Comparison of ENCODE assay signal across 23 mouse cellular contexts in genomic region chr10:60716449-60716848, GRCm38 (mm10). TPM values are rescaled to one million over a fixed set of nuclear protein-coding genes. Genes with fewer than 3 reads are reported as not detected.
DNase-seq lines count a peak whose midpoint lies in the region; ATAC-seq and TF ChIP-seq lines count a peak whose summit lies in the region.
"Had no signal": no experiment of that assay in that cellular context is flagged by ENCODE, and none has a peak within 500 bp of the region (broad histone marks: within the 10 kb centered on the region; RNA-seq: fewer than 3 reads in every experiment).

No protein-coding gene starts in this region.

- peaks cover 7% of the 10 kb centered on the region for H3K4me1 ChIP-seq in kidney, adult 2 months (ENCODE audit: control insufficient read depth, insufficient read depth, low read length)
- H3K4me1 ChIP-seq in kidney, postnatal 0 days (replicated peaks; ENCODE audit: insufficient read depth, low read length): no peaks in the 10 kb centered on the region
- H3K4me1 ChIP-seq in kidney, embryonic 15.5 days: no peaks in the 10 kb centered on the region
- H3K4me1 ChIP-seq in liver, embryonic 14.5 days (replicated peaks; ENCODE audit: control insufficient read depth in 2 of 2, insufficient read depth in 2 of 2, low read length in 1 of 2): no peaks in the 10 kb centered on the region
- H3K4me1 ChIP-seq: embryonic facial prominence, embryonic 12.5 days; embryonic facial prominence, embryonic 15.5 days had no signal

- ATAC-seq in kidney, postnatal 0 days (replicated peaks; ENCODE audit: low FRiP score, low read depth): 0 out of 2 replicates have a peak, but pooled peaks have one; percentile 52
- no peak for ATAC-seq in kidney, embryonic 15.5 days (replicated peaks; ENCODE audit: low FRiP score)
- ATAC-seq in liver, embryonic 14.5 days (ENCODE audit: insufficient read depth): 0 out of 2 replicates have a peak, but pooled peaks have one; percentile 23
- ATAC-seq: CD4-positive, CD25-positive, alpha-beta regulatory T cell, adult 4 months; forebrain, embryonic 14.5 days; forebrain, postnatal 0 days had no signal

- no peaks in the 10 kb centered on the region for H3K9me3 ChIP-seq in kidney, postnatal 0 days (replicated peaks; ENCODE audit: low read length)
- no peaks in the 10 kb centered on the region; the same call in 1 of the 2 replicates for H3K9me3 ChIP-seq in kidney, embryonic 15.5 days (replicated peaks)
- H3K9me3 ChIP-seq in liver, embryonic 14.5 days (ENCODE audit: control insufficient read depth, low read length): no peaks in the 10 kb centered on the region
- H3K9me3 ChIP-seq: embryonic facial prominence, embryonic 12.5 days; embryonic facial prominence, embryonic 15.5 days had no signal

- H3K27me3 ChIP-seq in kidney, adult 2 months (replicated peaks; ENCODE audit: control insufficient read depth, insufficient read depth, low read length): no peaks in the 10 kb centered on the region
- H3K27me3 ChIP-seq in kidney, postnatal 0 days (ENCODE audit: insufficient read depth, low read length): no peaks in the 10 kb centered on the region
- no peaks in the 10 kb centered on the region for H3K27me3 ChIP-seq in kidney, embryonic 15.5 days
- no peaks in the 10 kb centered on the region for H3K27me3 ChIP-seq in liver, embryonic 14.5 days (ENCODE audit: control insufficient read depth, insufficient read depth, low read length)
- H3K27me3 ChIP-seq: embryonic facial prominence, embryonic 12.5 days; embryonic facial prominence, embryonic 15.5 days; hindbrain, embryonic 12.5 days had no signal

- no peak overlapping the region for H3K4me2 ChIP-seq in kidney, postnatal 0 days (ENCODE audit: low read length)
- no peak overlapping the region for H3K4me2 ChIP-seq in kidney, embryonic 15.5 days
- no peak overlapping the region for H3K4me2 ChIP-seq in liver, embryonic 14.5 days (ENCODE audit: low read depth)
- H3K4me2 ChIP-seq: embryonic facial prominence, embryonic 12.5 days; embryonic facial prominence, embryonic 15.5 days; heart, embryonic 11.5 days; hindbrain, embryonic 12.5 days had no signal

- DNase-seq in kidney, adult 2 months: peak; percentile 81
- no peak for DNase-seq in kidney, postnatal 10 days
- no peak for DNase-seq in kidney, postnatal 0 days (ENCODE audit: low spot score)
- DNase-seq in liver, embryonic 14.5 days (ENCODE audit: low read depth in 3 of 3, low spot score in 3 of 3): no peak
- no peak for DNase-seq in liver
- no peak for DNase-seq in thymus, postnatal 25 days
- DNase-seq: adrenal gland, adult 2 months; adrenal gland, postnatal 14 days; cerebellum, adult 11 months; cerebellum, adult 2 months; cerebellum, adult 9-11 months; cerebellum, postnatal 25 days; forebrain, postnatal 0 days; gastrocnemius, adult 2 months; gastrocnemius, postnatal 14 days; heart, adult 11 months had no signal

- H3K27ac ChIP-seq in kidney, adult 2 months (ENCODE audit: insufficient read depth, low read depth, low read length): peak overlapping the region; percentile 85
- no peak overlapping the region for H3K27ac ChIP-seq in kidney, postnatal 0 days
- no peak overlapping the region for H3K27ac ChIP-seq in kidney, embryonic 15.5 days
- no peak overlapping the region for H3K27ac ChIP-seq in liver, embryonic 14.5 days
- H3K27ac ChIP-seq: embryonic facial prominence, embryonic 12.5 days; embryonic facial prominence, embryonic 15.5 days; gastrocnemius, adult 2 months; hindbrain, embryonic 12.5 days had no signal

- no peak for TF ChIP-seq CTCF in kidney, adult 2 months (conservative IDR thresholded peaks at IDR 0.05; ENCODE audit: insufficient read depth, insufficient read length, low read depth, low read length)
- no peak for TF ChIP-seq CTCF in kidney, postnatal 0 days (IDR thresholded peaks at IDR 0.05; ENCODE audit: low read depth)
- no peak for TF ChIP-seq CTCF in liver, embryonic 14.5 days (IDR thresholded peaks at IDR 0.05; ENCODE audit: low read depth)

- WGBS in kidney, adult 2 months: 70% methylated on average over 3 of the region's 3 CpGs
- 86% methylated on average over 3 of the region's 3 CpGs for WGBS in kidney, postnatal 0 days
- WGBS in kidney, embryonic 15.5 days: 88% methylated on average over 3 of the region's 3 CpGs
- WGBS in liver, embryonic 14.5 days (ENCODE audit: insufficient replicate concordance): 57% methylated on average over 3 of the region's 3 CpGs

- no peak overlapping the region for H3K4me3 ChIP-seq in kidney, adult 2 months (ENCODE audit: insufficient read depth, low read depth, low read length)
- no peak overlapping the region for H3K4me3 ChIP-seq in kidney, postnatal 0 days (replicated peaks; ENCODE audit: low read depth, low read length)
- no peak overlapping the region for H3K4me3 ChIP-seq in kidney, embryonic 15.5 days (replicated peaks)
- no peak overlapping the region for H3K4me3 ChIP-seq in liver, embryonic 14.5 days (ENCODE audit: insufficient read depth in 1 of 2, low read depth in 2 of 2, low read length in 2 of 2)
- H3K4me3 ChIP-seq: embryonic facial prominence, embryonic 12.5 days; embryonic facial prominence, embryonic 15.5 days; gastrocnemius, adult 2 months; hindbrain, embryonic 12.5 days had no signal

- no peak for TF ChIP-seq EP300 in liver, embryonic 14.5 days (IDR thresholded peaks at IDR 0.05; ENCODE audit: low read depth)

- no peak overlapping the region for H3K9ac ChIP-seq in kidney, postnatal 0 days (ENCODE audit: low read depth, low read length)
- no peak overlapping the region for H3K9ac ChIP-seq in kidney, embryonic 15.5 days
- H3K9ac ChIP-seq in liver, embryonic 14.5 days (replicated peaks): no peak overlapping the region
- H3K9ac ChIP-seq: embryonic facial prominence, embryonic 12.5 days; embryonic facial prominence, embryonic 15.5 days; forebrain, postnatal 0 days; hindbrain, embryonic 12.5 days had no signal

- H3K36me3 ChIP-seq in kidney, adult 2 months (ENCODE audit: control insufficient read depth, insufficient read depth, low read length): peaks cover 6% of the 10 kb centered on the region; the same call in 1 of the 2 replicates
- peaks cover 17% of the 10 kb centered on the region; the same call in 1 of the 2 replicates for H3K36me3 ChIP-seq in kidney, postnatal 0 days (ENCODE audit: insufficient read depth, low read length)
- peaks cover 43% of the 10 kb centered on the region for H3K36me3 ChIP-seq in kidney, embryonic 15.5 days
- H3K36me3 ChIP-seq in liver, embryonic 14.5 days (replicated peaks; ENCODE audit: control insufficient read depth, insufficient read depth, low read depth): no peaks in the 10 kb centered on the region

- TF ChIP-seq POLR2A in kidney, adult 2 months (IDR thresholded peaks at IDR 0.05; ENCODE audit: low read depth, low read length): no peak

RNA-seq across cellular contexts. Expression of gene Cdh23, which starts 20.2 kb away (rescaled TPM):
- 0.17 and 0.35 TPM in 2 replicates for polyA plus RNA-seq in kidney, adult 2 months (2012; rRNA removed)
- 0.25 and 0.28 TPM in 2 replicates for polyA plus RNA-seq in kidney, postnatal 0 days (2015; fragmentation: Nextera tagmentation; extraction: Ambion mirVana)
- 0.62 and 0.66 TPM in 2 replicates for polyA plus RNA-seq in kidney, embryonic 15.5 days (2015; fragmentation: Nextera tagmentation; extraction: Ambion mirVana)
- polyA plus RNA-seq in liver, embryonic 14.5 days (2012; rRNA removed): 0.02 and 0.06 TPM in 2 replicates
- polyA plus RNA-seq in liver, embryonic 14.5 days (2014; fragmentation: Nextera tagmentation; extraction: Ambion mirVana): 0.06 TPM in 1 of 2 replicates, not detected in the other

RNA-seq across cellular contexts. Expression of gene Slc29a3, which starts 36.1 kb away (rescaled TPM):
- 38.6 and 43.5 TPM in 2 replicates for polyA plus RNA-seq in kidney, adult 2 months (2012; rRNA removed)
- polyA plus RNA-seq in kidney, postnatal 0 days (2015; fragmentation: Nextera tagmentation; extraction: Ambion mirVana): 17.8 and 19.6 TPM in 2 replicates
- polyA plus RNA-seq in kidney, embryonic 15.5 days (2015; fragmentation: Nextera tagmentation; extraction: Ambion mirVana): 13.4 and 15.5 TPM in 2 replicates
- 1.7 and 1.9 TPM in 2 replicates for polyA plus RNA-seq in liver, embryonic 14.5 days (2012; rRNA removed)
- polyA plus RNA-seq in liver, embryonic 14.5 days (2014; fragmentation: Nextera tagmentation; extraction: Ambion mirVana): 2.1 and 3.3 TPM in 2 replicates
